Mouse (Mus musculus): ENCODE data around the gene Uty. TPM values are rescaled to one million over a fixed set of nuclear protein-coding genes. Genes with fewer than 3 reads are reported as not detected.

Gene Uty
- polyA plus RNA-seq, 1 experiment from 2014 or later, result 3.3 TPM

Other genes starting within 250 kb of the Uty start
- gene Eif2s3y, start 235.2 kb downstream of the Uty start, polyA plus RNA-seq (2015; fragmentation: Nextera tagmentation; extraction: Ambion mirVana), result 16.6 TPM in 2 replicates
- 9.6 and 11.5 TPM in 2 replicates for gene Ddx3y, start 40.9 kb upstream of the Uty start, polyA plus RNA-seq (2015; fragmentation: Nextera tagmentation; extraction: Ambion mirVana)
- gene Usp9y, start 214.0 kb upstream of the Uty start, polyA plus RNA-seq (2015; fragmentation: Nextera tagmentation; extraction: Ambion mirVana), result not detected in 2 replicates